Mouse (Mus musculus): ENCODE data around the gene Gm3317. TPM values are rescaled to one million over a fixed set of nuclear protein-coding genes. Genes with fewer than 3 reads are reported as not detected.
"Not testable (repeated sequence)": the region's sequence is repeated elsewhere in the genome, so short reads cannot be mapped to it uniquely, and the experiment has no call there.

The Gm3317 gene
- not detected in 2 replicates for polyA plus RNA-seq (2015; fragmentation: Nextera tagmentation; extraction: Ambion mirVana)

- not testable (repeated sequence) for H3K4me1 ChIP-seq; H3K9ac ChIP-seq (replicated peaks); H3K4me2 ChIP-seq (replicated peaks); H3K36me3 ChIP-seq; H3K4me3 ChIP-seq; H3K27ac ChIP-seq (replicated peaks); ATAC-seq (replicated peaks); H3K9me3 ChIP-seq; H3K27me3 ChIP-seq
- no CpG with 5 or more reads among the region's 1 CpGs for WGBS
Observed at GRCm38 (mm10) chr14:5164235-5164634, at the start of gene Gm3317. Gene Gm3317, plus strand, starts transcription at chr14:5164535.

DNA sequence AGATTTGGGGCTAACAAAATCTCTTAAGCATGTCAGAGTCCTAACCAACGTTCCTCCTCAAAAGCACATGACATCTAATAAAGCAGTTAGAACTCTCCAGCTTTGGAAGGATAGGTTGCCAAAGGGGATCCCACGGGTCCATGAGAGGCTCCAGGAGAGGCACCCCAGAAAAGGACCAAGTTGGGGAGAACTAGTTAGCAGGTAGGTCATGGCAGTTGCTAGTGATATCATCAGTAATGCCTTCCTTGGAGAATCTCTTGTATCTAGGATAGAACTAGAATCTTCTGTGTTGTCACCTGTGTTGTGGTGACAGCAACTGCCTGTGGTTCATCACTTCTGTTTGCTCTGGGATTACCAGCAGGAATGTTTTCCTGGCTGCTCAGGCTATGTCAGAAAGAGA is 33.1 kb upstream of the Gm3317 start, which contains the start of gene Gm8279:
TSS of gene Gm8279 (plus strand) at position 301 of the 400 bp plus-strand sequence.
- H3K4me3 ChIP-seq; H3K4me2 ChIP-seq (replicated peaks); H3K27ac ChIP-seq (replicated peaks); H3K36me3 ChIP-seq; ATAC-seq (replicated peaks); H3K9ac ChIP-seq (replicated peaks); H3K4me1 ChIP-seq; H3K9me3 ChIP-seq; H3K27me3 ChIP-seq: not testable (repeated sequence)
- WGBS = 72% methylated on average over 2 of the region's 2 CpGs

DNA sequence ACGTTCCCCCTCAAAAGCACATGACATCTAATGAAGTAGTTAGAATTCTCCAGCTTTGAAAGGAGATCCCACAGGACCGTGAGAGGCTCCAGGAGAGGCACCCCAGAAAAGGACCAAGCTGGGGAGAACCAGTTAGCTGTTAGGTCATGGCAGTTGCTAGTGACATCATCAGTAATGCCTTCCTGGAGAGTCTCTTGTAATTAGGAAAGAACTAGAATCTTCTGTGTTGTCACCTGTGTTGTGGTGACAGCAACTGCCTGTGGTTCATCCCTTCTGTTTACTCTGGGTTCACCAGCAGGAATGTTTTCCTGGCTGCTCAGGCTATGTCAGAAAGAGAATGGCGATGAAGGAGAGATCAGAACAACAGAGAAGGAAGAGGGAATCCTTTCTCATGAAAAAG is 21.2 kb downstream of the Gm3317 start, which contains the start of gene Gm8271:
TSS of gene Gm8271 (plus strand) at position 301 of the 400 bp plus-strand sequence.
- H3K4me2 ChIP-seq (replicated peaks); H3K27me3 ChIP-seq; H3K9me3 ChIP-seq; H3K36me3 ChIP-seq; H3K9ac ChIP-seq (replicated peaks); H3K4me1 ChIP-seq; ATAC-seq (replicated peaks); H3K27ac ChIP-seq (replicated peaks); H3K4me3 ChIP-seq: not testable (repeated sequence)
- WGBS = no CpG with 5 or more reads among the region's 3 CpGs

Other genes starting within 250 kb of the Gm3317 start
- gene Gm8297, start 180.6 kb upstream of the Gm3317 start, polyA plus RNA-seq (2015; fragmentation: Nextera tagmentation; extraction: Ambion mirVana) = not detected in 2 replicates
- not detected in 2 replicates for gene Gm3298, start 148.6 kb upstream of the Gm3317 start, polyA plus RNA-seq (2015; fragmentation: Nextera tagmentation; extraction: Ambion mirVana)
- not detected in 2 replicates for gene 4930555G01Rik, start 113.9 kb upstream of the Gm3317 start, polyA plus RNA-seq (2015; fragmentation: Nextera tagmentation; extraction: Ambion mirVana)
- gene Gm8281, start 93.5 kb upstream of the Gm3317 start, polyA plus RNA-seq (2015; fragmentation: Nextera tagmentation; extraction: Ambion mirVana) = 6.7 and 6.9 TPM in 2 replicates
- not detected in 2 replicates for gene Gm8279, start 33.0 kb upstream of the Gm3317 start, polyA plus RNA-seq (2015; fragmentation: Nextera tagmentation; extraction: Ambion mirVana)
- not detected in 2 replicates for gene Gm8271, start 21.3 kb downstream of the Gm3317 start, polyA plus RNA-seq (2015; fragmentation: Nextera tagmentation; extraction: Ambion mirVana)
- gene Gm3526, start 96.0 kb downstream of the Gm3317 start, polyA plus RNA-seq (2015; fragmentation: Nextera tagmentation; extraction: Ambion mirVana) = not detected in 2 replicates
- gene Gm3542, start 170.4 kb downstream of the Gm3317 start, polyA plus RNA-seq (2015; fragmentation: Nextera tagmentation; extraction: Ambion mirVana) = not detected in 2 replicates
- gene Gm3500, start 224.5 kb downstream of the Gm3317 start, polyA plus RNA-seq (2015; fragmentation: Nextera tagmentation; extraction: Ambion mirVana) = 0.33 and 0.46 TPM in 2 replicates